Mouse (Mus musculus) myocyte (in vitro differentiated cells): Measurements from ENCODE around the gene Erf.

Experiments used
- CEBPB ChIP-seq: IDR thresholded peaks from 2 replicates; pipeline ENCODE4 v1.6.1; 2011; ENCODE audit warnings: mild to moderate bottlenecking, moderate library complexity; ENCODE audit not compliant: poor library complexity, insufficient read depth, severe bottlenecking
- E2F4 ChIP-seq: IDR thresholded peaks from one replicate; pipeline ENCODE4 v1.6.1; 2011; ENCODE audit warnings: mild to moderate bottlenecking, control low read depth, moderate library complexity; ENCODE audit not compliant: insufficient read depth
- MAX ChIP-seq: IDR thresholded peaks from one replicate; pipeline ENCODE4 v1.6.1; 2011; ENCODE audit warnings: low read depth, mild to moderate bottlenecking, control low read depth
- MYOD1 ChIP-seq, 3 experiments: IDR thresholded peaks; one replicate each; pipeline ENCODE4 v1.6.1; 2011; ENCODE audit warnings: control low read depth in 2 of 3, low read depth in 2 of 3, mild to moderate bottlenecking in 2 of 3, moderate library complexity in 1 of 3; ENCODE audit not compliant: insufficient read length in 2 of 3, control insufficient read depth in 1 of 3
- MYOG ChIP-seq, 3 experiments: IDR thresholded peaks; one replicate each; pipeline ENCODE4 v1.6.1; 2011; ENCODE audit warnings: control low read depth in 2 of 3, low read depth in 2 of 3, mild to moderate bottlenecking in 2 of 3; ENCODE audit not compliant: insufficient read length in 2 of 3, control insufficient read depth in 1 of 3, insufficient read depth in 1 of 3
- POLR2A ChIP-seq: IDR thresholded peaks from one replicate; pipeline ENCODE4 v1.6.1; 2011; ENCODE audit warnings: low read depth, mild to moderate bottlenecking, control low read depth, moderate library complexity; ENCODE audit not compliant: insufficient read length
- POLR2AphosphoS2 ChIP-seq: IDR thresholded peaks from one replicate; pipeline ENCODE4 v1.6.1; 2011; ENCODE audit warnings: low read depth, control low read depth; ENCODE audit not compliant: insufficient read length
- REST ChIP-seq: IDR thresholded peaks from one replicate; pipeline ENCODE4 v1.6.1; 2011; ENCODE audit warnings: mild to moderate bottlenecking, control low read depth, moderate library complexity; ENCODE audit not compliant: insufficient read depth, insufficient read length
- TCF12 ChIP-seq: IDR thresholded peaks from one replicate; pipeline ENCODE4 v1.6.1; 2011; ENCODE audit warnings: mild to moderate bottlenecking, control low read depth; ENCODE audit not compliant: poor library complexity, insufficient read depth, severe bottlenecking
- TCF3 ChIP-seq: IDR thresholded peaks from one replicate; pipeline ENCODE4 v1.6.1; 2011; ENCODE audit warnings: low read depth, control low read depth; ENCODE audit not compliant: insufficient read length
- USF1 ChIP-seq: IDR thresholded peaks from one replicate; pipeline ENCODE4 v1.6.1; 2011; ENCODE audit warnings: low read depth, mild to moderate bottlenecking, control low read depth, moderate library complexity

DNA sequence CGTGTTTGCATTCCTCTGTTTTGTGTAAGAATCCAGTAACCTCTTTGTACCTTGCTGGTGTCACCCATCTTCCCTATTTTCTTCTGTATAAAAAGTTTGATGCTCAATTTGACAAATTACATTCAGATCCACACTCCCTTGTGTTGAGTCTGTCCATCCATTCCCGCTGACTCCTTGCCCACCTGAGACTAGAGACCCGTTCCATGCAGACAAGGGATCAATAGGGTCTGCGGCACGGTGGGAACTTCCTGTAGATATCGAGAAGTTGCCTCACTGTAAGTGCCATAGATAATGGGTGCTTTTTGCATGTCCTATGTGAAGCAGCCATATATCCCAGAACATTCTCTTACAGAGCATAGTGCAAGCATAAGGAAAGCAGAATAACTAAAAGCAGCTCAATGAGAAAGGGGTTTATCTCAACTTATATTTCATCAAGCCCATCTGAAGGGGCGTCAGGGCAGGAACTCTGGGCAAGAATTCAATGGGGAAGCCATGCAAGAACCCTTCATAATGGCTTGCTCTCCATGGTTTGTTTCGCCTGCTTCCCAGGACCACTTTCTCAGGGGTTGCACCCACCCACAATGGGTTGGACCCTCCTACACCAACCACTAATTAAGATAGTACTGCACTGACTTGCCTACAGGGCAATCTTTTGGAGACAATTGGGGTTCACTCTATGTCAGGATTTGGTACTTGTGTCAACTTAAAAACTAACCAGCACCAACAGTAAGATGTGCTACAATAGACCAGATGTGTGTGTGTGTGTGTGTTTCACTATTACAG is 15.8 kb upstream of the Erf start:
- TF ChIP-seq POLR2A, result no peak
- TF ChIP-seq TCF12, result no peak
- TF ChIP-seq E2F4, result no peak
- no peak for TF ChIP-seq MYOG (IDR thresholded peaks at IDR 0.05; ENCODE audit: control insufficient read depth in 1 of 3, insufficient read depth in 1 of 3, insufficient read length in 2 of 3, low read depth in 2 of 3)
- TF ChIP-seq USF1, result no peak
- no peak for TF ChIP-seq POLR2AphosphoS2
- TF ChIP-seq MAX, result no peak
- no peak for TF ChIP-seq TCF3
- TF ChIP-seq CEBPB, result no peak
- no peak for TF ChIP-seq MYOD1 (IDR thresholded peaks at IDR 0.05; ENCODE audit: control insufficient read depth in 1 of 3, insufficient read length in 2 of 3, low read depth in 2 of 3)
- no peak for TF ChIP-seq REST
